In genomic region chr9:108809723-108810122, GRCm38 (mm10) we compare ENCODE assay signal across 11 mouse cellular contexts. TPM values are rescaled to one million over a fixed set of nuclear protein-coding genes. Genes with fewer than 3 reads are reported as not detected.
DNase-seq lines count a peak whose midpoint lies in the region; ATAC-seq and TF ChIP-seq lines count a peak whose summit lies in the region.
"Had no signal": no experiment of that assay in that cellular context is flagged by ENCODE, and none has a peak within 500 bp of the region (broad histone marks: within the 10 kb centered on the region; RNA-seq: fewer than 3 reads in every experiment).

No protein-coding gene starts in this region.

- no peaks in the 10 kb centered on the region for H3K9me3 ChIP-seq in lung, embryonic 14.5 days (ENCODE audit: low read depth, low read length)
- H3K9me3 ChIP-seq: embryonic facial prominence, embryonic 15.5 days had no signal

- H3K27ac ChIP-seq in lung, embryonic 14.5 days (ENCODE audit: low read depth) = no peak overlapping the region
- H3K27ac ChIP-seq in macrophage = peak overlapping the region; percentile 41
- H3K27ac ChIP-seq: embryonic facial prominence, embryonic 15.5 days had no signal

- peak; percentile 94 for DNase-seq in heart, adult 11 months
- no peak for DNase-seq in heart, adult 9 months (ENCODE audit: low spot score in 2 of 2)
- no peak for DNase-seq in lung, embryonic 14.5 days
- no peak for DNase-seq in lung, postnatal 4 days
- DNase-seq in kidney, postnatal 10 days = no peak
- DNase-seq in lung, postnatal 36 days = no peak
- DNase-seq: layer of hippocampus, postnatal 36 days; thymus, postnatal 14 days had no signal

- H3K4me1 ChIP-seq in lung, embryonic 14.5 days (ENCODE audit: insufficient read depth) = peaks cover 6% of the 10 kb centered on the region; the same call in 1 of the 2 replicates

- no peak for ATAC-seq in lung, embryonic 14.5 days (ENCODE audit: insufficient read depth)
- peak; percentile 80 for ATAC-seq in granulocyte monocyte progenitor cell, adult 5-6 weeks (replicated peaks; ENCODE audit: poor library complexity, severe bottlenecking)

- H3K4me3 ChIP-seq in lung, embryonic 14.5 days (ENCODE audit: low read depth, low read length) = no peak overlapping the region
- no peak overlapping the region; the same call in 1 of the 2 replicates for H3K4me3 ChIP-seq in macrophage (ENCODE audit: inconsistent target)
- H3K4me3 ChIP-seq: embryonic facial prominence, embryonic 15.5 days had no signal

- H3K9ac ChIP-seq in lung, embryonic 14.5 days = no peak overlapping the region
- H3K9ac ChIP-seq: embryonic facial prominence, embryonic 15.5 days had no signal

- no peak for TF ChIP-seq CTCF in lung, embryonic 14.5 days (IDR thresholded peaks at IDR 0.05; ENCODE audit: low read depth)

- peak overlapping the region; percentile 91; the same call in 1 of the 2 replicates for H3K4me2 ChIP-seq in lung, embryonic 14.5 days

- 50% methylated on average over 6 of the region's 6 CpGs for WGBS in lung, embryonic 14.5 days
- WGBS in macrophage (ENCODE audit: missing documents) = 17% methylated on average over 6 of the region's 6 CpGs

- peaks cover 66% of the 10 kb centered on the region for H3K36me3 ChIP-seq in lung, embryonic 14.5 days (ENCODE audit: insufficient read depth)
- peaks cover 56% of the 10 kb centered on the region for H3K36me3 ChIP-seq in macrophage (ENCODE audit: inconsistent target)

- H3K79me2 ChIP-seq in macrophage (ENCODE audit: inconsistent target) = no peaks in the 10 kb centered on the region; the same call in 1 of the 2 replicates

- H3K27me3 ChIP-seq in lung, embryonic 14.5 days (ENCODE audit: insufficient read depth, low read length) = no peaks in the 10 kb centered on the region
- H3K27me3 ChIP-seq: embryonic facial prominence, embryonic 15.5 days had no signal

RNA-seq across cellular contexts. Expression of gene Nckipsd, which starts 1.6 kb away (rescaled TPM):
- 11.3 and 14.4 TPM in 2 replicates for polyA plus RNA-seq in lung, embryonic 14.5 days (2014; fragmentation: Nextera tagmentation; extraction: Ambion mirVana)
- 12.2 and 12.8 TPM in 2 replicates for total RNA-seq in granulocyte monocyte progenitor cell, adult 5-6 weeks (2014; fragmentation: Nextera tagmentation)
- 4.9 and 9.1 TPM in 2 replicates for total RNA-seq in granulocyte monocyte progenitor cell, adult 5-6 weeks (2017)
- 100 to 1,000 TPM in 2 of 26 experiments, 10 to 100 TPM in 21, 1 to 10 TPM in 3; 7.9 to 150 (median 45.0) TPM for total RNA-seq in macrophage (2018; cell fraction: chromatin; rRNA removed)
- 10 to 100 TPM in 12 of 26 experiments, 1 to 10 TPM in 14; 5.3 to 20.4 (median 9.1) TPM for total RNA-seq in macrophage (2018; cell fraction: cytosol; rRNA removed)
- 10 to 100 TPM in 22 of 26 experiments, 1 to 10 TPM in 4; 5.9 to 93.4 (median 20.0) TPM for total RNA-seq in macrophage (2018; cell fraction: nucleus; rRNA removed)
- 10.6 to 19.3 TPM (median 11.4 TPM) in 3 replicates for polyA plus RNA-seq in macrophage (2018)

RNA-seq across cellular contexts. Expression of gene Celsr3, which starts 16.4 kb away (rescaled TPM):
- 0.14 and 0.17 TPM in 2 replicates for polyA plus RNA-seq in lung, embryonic 14.5 days (2014; fragmentation: Nextera tagmentation; extraction: Ambion mirVana)
- 6.7 and 10.2 TPM in 2 replicates for total RNA-seq in granulocyte monocyte progenitor cell, adult 5-6 weeks (2014; fragmentation: Nextera tagmentation)
- total RNA-seq in granulocyte monocyte progenitor cell, adult 5-6 weeks (2017) = 0.99 and 2.2 TPM in 2 replicates
- total RNA-seq in macrophage (2018; cell fraction: chromatin; rRNA removed) = 10 to 100 TPM in 25 of 26 experiments, 1 to 10 TPM in 1; 6.5 to 34.9 (median 17.8) TPM
- total RNA-seq in macrophage (2018; cell fraction: cytosol; rRNA removed) = 1 to 10 TPM in 16 of 26 experiments, under 1 TPM in 10; 0.29 to 2.4 (median 1.1) TPM
- total RNA-seq in macrophage (2018; cell fraction: nucleus; rRNA removed) = 10 to 100 TPM in 9 of 26 experiments, 1 to 10 TPM in 17; 3.2 to 20.2 (median 7.4) TPM
- polyA plus RNA-seq in macrophage (2018) = 0.53 to 1.2 TPM (median 0.95 TPM) in 3 replicates

RNA-seq across cellular contexts. Expression of gene Ip6k2, which starts 26.1 kb away (rescaled TPM):
- polyA plus RNA-seq in lung, embryonic 14.5 days (2014; fragmentation: Nextera tagmentation; extraction: Ambion mirVana) = 88.1 and 90.4 TPM in 2 replicates
- 24.3 and 25.5 TPM in 2 replicates for total RNA-seq in granulocyte monocyte progenitor cell, adult 5-6 weeks (2014; fragmentation: Nextera tagmentation)
- 34.4 and 35.8 TPM in 2 replicates for total RNA-seq in granulocyte monocyte progenitor cell, adult 5-6 weeks (2017)
- 100 to 1,000 TPM in 1 of 26 experiments, 10 to 100 TPM in 25; 42.2 to 107 (median 66.8) TPM for total RNA-seq in macrophage (2018; cell fraction: chromatin; rRNA removed)
- total RNA-seq in macrophage (2018; cell fraction: cytosol; rRNA removed) = 10 to 100 TPM; 19.5 to 32.7 (median 24.9) TPM
- 10 to 100 TPM; 25.4 to 67.9 (median 46.8) TPM for total RNA-seq in macrophage (2018; cell fraction: nucleus; rRNA removed)
- 21.7 to 28.6 TPM (median 24.7 TPM) in 3 replicates for polyA plus RNA-seq in macrophage (2018)

RNA-seq across cellular contexts. Expression of gene Slc26a6, which starts 43.4 kb away (rescaled TPM):
- 10.7 and 12.0 TPM in 2 replicates for polyA plus RNA-seq in lung, embryonic 14.5 days (2014; fragmentation: Nextera tagmentation; extraction: Ambion mirVana)
- total RNA-seq in granulocyte monocyte progenitor cell, adult 5-6 weeks (2014; fragmentation: Nextera tagmentation) = 4.7 and 18.3 TPM in 2 replicates
- 1.5 and 3.5 TPM in 2 replicates for total RNA-seq in granulocyte monocyte progenitor cell, adult 5-6 weeks (2017)
- 100 to 1,000 TPM in 2 of 26 experiments, 10 to 100 TPM in 24; 22.9 to 117 (median 53.7) TPM for total RNA-seq in macrophage (2018; cell fraction: chromatin; rRNA removed)
- total RNA-seq in macrophage (2018; cell fraction: cytosol; rRNA removed) = 10 to 100 TPM in 16 of 26 experiments, 1 to 10 TPM in 10; 5.4 to 20.5 (median 10.4) TPM
- total RNA-seq in macrophage (2018; cell fraction: nucleus; rRNA removed) = 10 to 100 TPM; 11.7 to 65.4 (median 27.8) TPM
- polyA plus RNA-seq in macrophage (2018) = 5.2 to 17.9 TPM (median 8.1 TPM) in 3 replicates
